Mouse (Mus musculus): ENCODE measurements around the gene Bola2.
"Not testable (repeated sequence)": the region's sequence is repeated elsewhere in the genome, so short reads cannot be mapped to it uniquely, and the experiment has no call there.

The Bola2 gene

DNA sequence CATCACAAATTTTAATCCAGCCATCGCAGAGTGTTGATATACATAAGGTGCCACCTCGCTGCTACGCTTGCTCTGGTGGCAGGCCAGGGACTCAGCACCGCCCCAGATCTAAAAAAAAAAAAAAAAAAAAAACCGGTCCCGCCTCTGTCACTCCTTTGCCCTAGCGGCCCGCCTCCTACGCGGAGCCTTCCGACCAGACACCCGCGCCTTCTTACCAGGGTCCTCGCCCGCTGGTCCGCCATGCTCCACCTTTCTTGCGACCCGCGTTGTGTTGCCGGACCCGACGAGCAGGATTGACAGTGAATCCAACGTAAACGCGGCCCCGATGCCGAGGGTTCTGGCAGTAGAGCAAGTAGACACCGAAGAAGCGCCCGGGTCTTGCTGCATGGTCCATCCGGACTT lies at the start of gene Bola2:
TSS of gene Bola2 (plus strand) at position 192 of the 402 bp plus-strand sequence.
- no peak for DNase-seq

DNA sequence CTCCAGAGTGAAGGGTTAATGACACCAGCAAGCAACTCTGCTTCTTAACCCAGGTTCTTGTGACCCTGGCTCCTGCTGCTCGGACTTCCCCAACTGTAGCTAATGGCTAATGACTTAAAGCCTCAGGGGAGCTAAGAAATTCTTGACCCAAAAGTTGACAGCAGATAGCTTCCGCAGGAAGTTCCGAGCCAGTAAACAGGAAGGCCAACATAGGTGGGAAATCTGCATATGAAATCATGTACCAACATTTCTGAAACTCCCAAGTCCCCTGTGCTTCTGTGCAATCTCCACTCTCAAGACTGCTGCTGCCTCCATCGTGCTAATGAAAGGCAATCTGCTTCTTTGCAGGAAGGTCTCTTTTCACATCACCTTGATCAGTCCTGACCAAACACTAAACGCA lies 49.5 kb upstream of the Bola2 start:
- DNase-seq: no peak

GRCm38 (mm10) chr7:126648486-126648885 lies 46.7 kb upstream of the Bola2 start:
- DNase-seq: no peak

GRCm38 (mm10) chr7:126649231-126650051 lies 45.8 kb upstream of the Bola2 start, which contains the start of gene Sgf29:
Sgf29 (plus strand) TSS chr7:126649309.
- peak; percentile 96 for DNase-seq

DNA sequence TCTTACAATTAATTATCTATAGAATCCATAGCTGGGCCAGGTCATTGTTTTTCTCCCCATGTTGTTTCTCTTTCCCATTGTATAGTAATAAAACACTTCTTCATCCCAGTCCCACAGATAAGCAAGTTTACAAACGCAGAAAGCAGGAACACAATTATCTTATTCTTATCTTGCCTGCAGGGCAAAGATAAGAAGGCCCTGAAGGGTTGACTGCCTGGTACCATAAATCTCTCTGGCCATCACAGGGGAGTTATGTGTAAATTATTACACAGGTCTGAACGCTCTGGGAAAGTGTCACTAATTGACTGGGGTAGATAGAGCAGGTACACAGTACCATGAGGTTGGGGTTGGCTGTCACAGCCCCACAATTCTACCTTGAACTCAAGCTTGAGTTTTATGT lies 44.3 kb upstream of the Bola2 start:
- DNase-seq: no peak

DNA sequence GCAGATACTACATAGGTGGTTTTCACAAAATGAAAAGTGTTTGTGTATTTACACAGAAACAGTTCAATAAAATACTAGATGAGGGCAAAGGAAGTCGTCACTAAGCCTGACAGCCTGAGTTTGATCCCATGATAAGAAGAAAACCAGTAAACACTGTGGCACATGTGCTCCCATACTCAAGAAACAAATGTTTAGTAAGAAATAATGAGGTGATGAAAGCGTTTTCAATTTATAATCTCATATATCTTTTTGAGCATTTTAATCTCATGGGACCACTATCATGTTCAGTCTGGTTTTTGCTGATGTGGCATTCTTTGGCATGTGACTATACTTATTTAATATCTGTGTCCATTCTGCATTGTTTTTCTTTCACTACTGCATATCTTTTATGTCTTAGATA lies 41.2 kb upstream of the Bola2 start:
- no peak for DNase-seq

- DNase-seq: no peak
Observed at GRCm38 (mm10) chr7:126655695-126656094, 39.5 kb upstream of the Bola2 start.

GRCm38 (mm10) chr7:126657522-126657921 lies 37.7 kb upstream of the Bola2 start:
- DNase-seq: no peak

GRCm38 (mm10) chr7:126659771-126660170 lies 35.4 kb upstream of the Bola2 start:
- DNase-seq: no peak

GRCm38 (mm10) chr7:126663646-126664045 lies 31.6 kb upstream of the Bola2 start:
- no peak for DNase-seq

GRCm38 (mm10) chr7:126665269-126665668 lies 29.9 kb upstream of the Bola2 start:
- no peak for DNase-seq

- DNase-seq: no peak
Observed at GRCm38 (mm10) chr7:126667495-126668090, 27.6 kb upstream of the Bola2 start.

DNA sequence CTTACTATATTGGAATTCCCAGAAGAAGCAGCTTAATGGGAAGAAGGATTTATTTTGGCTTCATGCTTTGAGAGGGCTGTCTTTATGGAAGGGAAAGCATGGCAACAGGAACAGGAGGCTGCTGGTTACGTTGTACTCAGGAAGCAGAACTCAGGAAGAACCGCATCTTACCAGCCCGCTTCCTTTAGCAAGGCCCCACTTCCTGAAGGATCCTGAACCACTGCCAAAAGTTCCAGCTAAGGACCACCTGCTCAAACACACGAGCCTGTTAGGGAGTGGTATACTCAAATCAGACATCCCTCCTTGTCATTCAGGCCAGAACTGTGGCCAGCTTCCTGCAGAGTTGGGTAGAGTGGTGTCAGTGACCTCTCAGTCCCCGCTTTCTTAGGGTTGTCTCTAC lies 26.7 kb upstream of the Bola2 start:
- no peak for DNase-seq

GRCm38 (mm10) chr7:126670152-126670551 lies 25.0 kb upstream of the Bola2 start:
- DNase-seq: no peak

GRCm38 (mm10) chr7:126672111-126672510 lies 23.1 kb upstream of the Bola2 start:
- DNase-seq: no peak

DNA sequence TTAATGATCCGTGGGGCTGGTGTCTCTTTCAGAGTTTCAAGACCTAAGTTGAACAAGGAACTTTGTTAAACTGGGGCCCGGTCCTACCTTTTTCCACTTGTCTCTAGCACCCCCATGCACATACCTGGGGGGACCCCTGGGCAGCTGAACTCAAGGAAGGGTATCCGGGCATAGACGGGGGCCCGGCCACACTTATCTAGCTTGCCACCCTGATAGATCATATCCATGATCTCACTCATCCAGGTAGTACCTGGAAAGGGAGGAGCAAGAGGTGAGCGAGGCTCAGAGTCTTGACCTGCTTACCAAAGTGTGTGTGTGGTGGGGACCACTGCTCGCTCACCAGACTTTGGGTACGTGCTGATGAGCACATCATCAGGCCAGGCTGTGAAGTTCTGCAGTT lies 20.1 kb upstream of the Bola2 start:
- DNase-seq: no peak

DNA sequence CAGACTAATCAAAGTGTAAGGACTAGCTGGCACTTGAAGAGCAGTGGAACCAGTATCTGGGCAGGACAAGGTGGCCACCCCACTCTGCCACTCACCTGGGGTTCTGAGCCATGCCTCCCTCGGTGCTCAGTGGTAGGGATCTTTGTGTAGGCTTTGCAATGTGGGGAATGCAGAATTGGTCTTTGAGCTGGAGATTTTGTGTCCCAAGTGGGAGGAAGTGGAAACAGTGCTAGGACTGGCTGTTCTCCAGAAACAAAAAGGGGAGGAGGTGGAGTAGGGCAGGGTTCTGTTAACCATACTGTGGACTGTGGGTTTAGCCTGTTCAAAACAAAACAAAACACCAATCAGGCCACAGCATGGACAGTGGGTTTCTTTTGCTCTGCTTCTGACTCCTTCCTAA lies 19.0 kb upstream of the Bola2 start, which contains the start of gene Sult1a1:
TSS of gene Sult1a1 (minus strand) at position 226 of the 400 bp plus-strand sequence.
- no peak for DNase-seq

DNA sequence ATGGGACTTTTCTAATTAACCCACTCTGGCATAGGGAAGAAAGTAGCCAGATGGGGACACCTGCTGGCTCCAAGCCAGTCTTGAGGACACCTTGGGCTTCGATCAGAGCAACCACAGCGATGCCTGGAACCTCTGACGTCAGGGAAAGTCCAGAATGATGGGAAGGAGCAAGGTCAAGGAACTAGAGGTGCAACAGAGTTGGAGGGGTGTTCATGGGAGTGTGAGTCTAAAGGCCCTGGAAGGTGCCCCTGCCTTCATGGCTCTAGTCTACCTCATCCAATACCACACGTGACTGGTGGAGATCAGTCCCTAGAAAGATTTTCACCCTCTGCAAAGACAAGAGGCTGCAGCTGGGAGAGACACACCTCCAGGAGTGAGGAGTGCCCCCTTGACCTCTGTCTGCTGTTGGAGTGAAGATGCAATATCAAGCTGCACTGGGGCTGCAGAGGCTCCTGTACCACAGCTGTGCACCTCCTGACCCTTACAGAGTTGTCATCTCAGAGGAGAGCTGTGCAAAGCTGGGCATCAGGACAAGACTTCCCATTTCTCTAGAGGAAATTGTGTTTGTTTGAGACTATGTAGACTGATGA lies 18.5 kb upstream of the Bola2 start:
- no peak for DNase-seq

DNA sequence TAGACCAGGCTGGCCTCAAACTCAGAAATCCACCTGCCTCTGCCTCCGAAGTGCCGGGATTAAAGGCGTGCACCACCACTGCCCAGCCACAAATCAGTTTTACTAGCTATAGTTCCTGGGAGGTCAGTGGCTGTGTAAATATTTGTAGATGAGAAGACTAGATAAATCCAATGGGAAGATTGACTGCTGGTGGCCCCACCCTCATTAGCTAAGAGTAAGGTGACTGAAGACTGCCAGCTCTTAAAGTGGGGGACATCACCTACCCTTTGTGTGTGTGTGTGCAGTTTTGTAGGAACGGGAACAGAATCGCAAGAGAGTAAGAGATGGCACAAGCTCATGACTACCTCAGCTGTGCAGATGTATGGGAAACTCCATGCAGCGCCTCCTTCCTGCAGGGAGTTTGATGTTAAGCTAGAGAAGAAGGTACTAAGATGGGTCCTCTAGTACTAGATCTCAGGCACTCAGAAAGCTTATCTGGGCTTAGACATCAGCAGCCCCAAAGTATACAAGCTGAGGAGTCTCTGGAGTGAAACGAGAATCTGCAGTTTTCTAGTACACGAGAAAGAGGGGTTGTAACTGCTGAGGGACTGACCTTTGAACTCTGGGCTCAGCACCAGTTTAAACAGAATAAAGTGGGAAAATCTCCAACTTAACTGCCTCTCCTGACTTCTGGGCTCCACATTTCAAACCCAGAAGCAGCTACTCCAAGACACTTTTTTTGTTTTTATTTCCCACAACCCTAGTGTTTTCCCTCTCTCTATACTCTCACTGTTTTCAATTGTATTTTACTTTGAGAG lies 16.5 kb upstream of the Bola2 start:
- no peak for DNase-seq

- no peak for DNase-seq
Observed at GRCm38 (mm10) chr7:126679683-126680082, 15.5 kb upstream of the Bola2 start.

GRCm38 (mm10) chr7:126681221-126681620 lies 14.0 kb upstream of the Bola2 start:
- no peak for DNase-seq

DNA sequence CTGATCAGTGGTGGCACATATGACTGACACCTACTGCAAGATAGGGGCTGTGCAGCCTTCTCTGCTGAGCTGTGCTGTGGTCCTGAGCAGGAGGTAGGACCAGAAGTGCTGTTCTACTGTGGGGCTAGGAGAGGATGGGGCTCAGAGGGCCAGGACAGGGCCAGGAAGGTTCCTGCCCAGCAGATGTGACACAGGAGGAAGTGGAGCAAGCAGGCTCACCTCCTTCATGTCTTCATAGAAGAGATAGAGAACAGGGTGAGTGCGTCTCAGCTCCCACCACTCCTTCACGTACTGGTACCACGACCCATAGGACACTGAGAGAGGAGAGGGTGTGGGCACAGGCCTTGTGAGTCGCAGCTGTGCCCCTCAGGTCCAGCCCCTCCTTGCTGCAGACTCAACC lies 7.0 kb upstream of the Bola2 start:
- DNase-seq: not testable (repeated sequence)

DNA sequence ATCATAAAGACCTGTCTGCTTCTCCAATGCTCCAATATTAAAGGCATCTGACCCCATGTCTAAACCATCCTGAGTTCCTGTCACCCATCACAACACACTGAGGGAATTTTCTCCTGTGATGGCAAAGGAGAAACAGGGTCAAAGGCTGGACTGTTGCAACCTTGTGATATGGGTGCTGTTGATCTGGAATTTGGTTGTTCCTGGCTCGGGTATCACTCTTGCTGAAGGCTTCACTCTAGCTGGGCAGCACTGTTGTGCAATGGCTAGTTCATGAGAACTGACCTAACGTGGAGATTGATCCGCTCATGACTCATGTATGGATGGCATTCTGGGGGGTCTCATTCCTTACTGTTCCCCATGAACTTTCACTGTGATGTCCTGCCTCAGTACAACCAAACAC lies 6.2 kb upstream of the Bola2 start:
- no peak for DNase-seq
